Mouse (Mus musculus): Measurements from ENCODE around the gene Naa15.

Naa15 gene

GRCm38 (mm10) chr3:51510903-51511302, 96.0 kb downstream of the Naa15 start:
- no peak for DNase-seq (ENCODE audit: low read depth, low spot score)

DNA sequence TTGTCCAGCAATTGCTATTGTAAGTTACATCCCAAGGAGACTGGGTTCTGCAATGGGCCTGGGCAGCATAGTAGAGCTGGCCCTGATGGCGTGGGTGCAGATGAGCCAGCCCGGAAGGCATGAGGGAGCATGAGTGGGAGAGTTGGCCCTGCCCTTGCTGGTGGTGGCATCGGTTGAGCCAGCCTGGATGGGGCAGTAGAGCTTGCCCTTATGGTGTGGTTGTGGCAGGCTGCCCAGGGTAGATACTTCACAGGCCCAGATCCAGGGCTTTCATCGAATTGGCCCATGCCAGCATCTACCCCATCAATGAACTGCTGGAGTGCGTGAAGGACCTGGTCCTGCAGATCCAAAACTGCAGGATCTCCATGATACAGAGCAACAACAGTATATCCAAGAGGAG, 97.0 kb downstream of the Naa15 start:
- no peak for DNase-seq (ENCODE audit: low read depth, low spot score)

DNA sequence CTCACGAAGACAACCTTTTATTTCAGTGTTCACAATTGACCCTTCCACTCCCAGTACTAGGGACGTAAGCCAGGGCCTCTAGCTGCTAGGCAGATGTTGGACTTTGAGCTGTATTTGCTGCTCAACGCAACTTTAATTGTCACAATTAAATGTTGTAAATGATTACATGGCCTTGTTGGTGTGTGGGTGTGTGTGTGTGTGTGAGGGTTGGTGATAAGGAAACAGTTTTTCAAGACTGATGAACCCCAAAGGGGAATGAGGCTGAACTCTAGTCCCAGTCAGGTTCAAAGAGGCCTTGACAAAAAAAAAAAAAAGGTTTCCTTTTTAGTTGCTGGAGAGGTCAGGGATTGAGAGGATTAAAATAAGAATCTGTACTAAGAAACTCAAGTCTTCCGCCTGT, 102.5 kb downstream of the Naa15 start:
- DNase-seq (ENCODE audit: low read depth, low spot score): no peak

- DNase-seq (ENCODE audit: low read depth, low spot score): no peak
Observed at GRCm38 (mm10) chr3:51517878-51518762, 103.2 kb downstream of the Naa15 start.

DNA sequence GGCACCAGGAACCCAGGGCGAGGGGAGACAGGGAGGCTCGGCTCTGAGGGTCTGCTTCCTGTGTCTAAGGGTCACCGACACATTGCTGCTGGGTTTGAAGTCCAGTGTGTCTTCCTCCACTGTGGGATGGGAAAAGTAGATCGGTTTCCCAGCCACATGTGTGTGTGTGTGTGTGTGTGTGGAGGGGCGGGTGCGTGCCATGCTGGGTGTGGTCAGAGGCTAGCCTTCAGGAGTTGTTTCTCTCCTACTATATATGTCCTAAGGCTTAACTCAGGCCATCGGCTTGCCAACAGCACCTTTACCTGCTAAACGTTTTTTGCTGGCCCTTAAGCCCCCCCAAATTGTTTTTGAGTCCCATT, 103.8 kb downstream of the Naa15 start:
- no peak for DNase-seq (ENCODE audit: low read depth, low spot score)

DNA sequence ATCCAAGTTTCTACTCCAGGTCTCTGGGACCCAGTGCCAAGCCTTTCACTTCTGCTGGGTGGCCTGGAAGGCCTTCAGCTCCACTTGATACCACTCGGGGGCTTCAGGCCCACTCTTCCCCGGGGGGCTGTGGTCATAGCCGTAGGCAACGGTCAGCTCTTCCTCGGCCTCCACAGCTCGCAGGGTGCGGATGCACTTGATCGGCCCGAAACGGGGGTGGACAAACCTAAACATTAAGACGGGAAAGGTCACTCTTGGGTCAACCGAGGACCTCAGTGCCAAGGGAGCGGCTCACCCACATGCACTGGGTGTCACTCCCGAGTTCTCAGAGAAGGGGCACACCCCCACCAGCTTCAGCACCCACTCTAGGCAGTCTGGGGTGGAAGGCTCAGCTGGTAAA, 106.3 kb downstream of the Naa15 start:
- DNase-seq (ENCODE audit: low read depth, low spot score): no peak

DNA sequence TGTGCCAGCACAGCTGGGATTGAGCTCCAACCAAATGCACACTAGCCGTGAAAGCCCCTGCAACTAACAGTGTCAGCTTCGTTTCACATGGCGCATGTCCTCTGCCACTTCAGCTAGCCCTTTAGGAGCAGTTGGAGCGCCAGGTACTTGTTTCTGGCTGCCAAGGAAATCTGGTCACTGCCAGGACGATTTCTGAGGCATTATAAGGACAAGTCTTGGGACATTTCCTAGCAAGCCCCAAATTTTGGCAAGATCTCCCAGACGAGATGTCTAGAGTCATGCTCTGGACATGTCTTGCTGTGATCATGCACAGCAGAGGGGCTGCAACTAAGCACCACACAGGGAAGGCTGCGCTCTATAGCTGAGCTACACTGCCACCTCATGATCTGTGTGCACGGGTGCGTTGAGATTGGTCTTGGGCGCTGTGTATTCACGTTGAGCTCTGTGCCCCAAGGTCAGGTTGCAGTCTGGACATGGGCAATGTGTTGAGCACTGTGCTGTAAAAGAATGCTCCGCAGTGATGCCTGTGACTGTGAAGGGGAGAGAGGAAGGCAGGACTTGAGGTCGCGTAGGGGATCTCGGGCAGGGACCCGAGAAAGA, 110.3 kb downstream of the Naa15 start:
- no peak for DNase-seq (ENCODE audit: low read depth, low spot score)
